Mouse (Mus musculus): Measurements from ENCODE around the gene Prdx6b. TPM values are rescaled to one million over a fixed set of nuclear protein-coding genes. Genes with fewer than 3 reads are reported as not detected.

The Prdx6b gene
- polyA plus RNA-seq, 1 experiment from 2014 or later: not detected

DNA sequence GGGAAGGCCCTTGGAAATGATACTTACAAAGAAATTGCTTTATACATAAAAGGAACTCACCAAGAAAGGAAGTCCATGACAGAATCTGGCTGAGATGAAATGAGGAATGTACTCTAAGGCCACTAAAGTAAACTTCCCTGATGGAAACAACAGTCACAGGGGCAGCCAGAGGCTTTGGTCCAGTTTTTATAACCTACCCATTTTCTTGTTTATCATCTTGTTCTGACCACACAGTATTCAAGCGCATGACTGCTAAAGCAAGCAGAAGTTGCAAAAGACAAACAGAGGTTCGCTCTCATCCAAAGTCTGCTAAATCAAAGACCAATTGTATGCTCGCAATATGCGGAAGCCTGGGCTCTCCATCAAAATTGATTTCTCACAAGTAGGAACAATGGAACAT is 8.5 kb downstream of the Prdx6b start:
- WGBS (ENCODE audit: insufficient replicate concordance): 77% methylated on average over 4 of the region's 4 CpGs
- H3K4me3 ChIP-seq: no peak overlapping the region

GRCm38 (mm10) chr2:80303957-80304356 is 11.7 kb downstream of the Prdx6b start:
- Histone ChIP-seq H3K9me3 (replicated peaks) (no peaks in the 10 kb centered on the region), H3K27me3 (replicated peaks) (no peaks in the 10 kb centered on the region), H3K9ac (no peak overlapping the region), H3K27ac (no peak overlapping the region), H3K4me3 (no peak overlapping the region), H3K36me3 (no peaks in the 10 kb centered on the region), H3K4me1 (no peaks in the 10 kb centered on the region), H3K4me2 (no peak overlapping the region)
- no peak for ATAC-seq
- WGBS (ENCODE audit: insufficient replicate concordance): 75% methylated on average over 2 of the region's 2 CpGs

More for the DNA sequence above, 8.5 kb downstream of the Prdx6b start:
- Histone ChIP-seq H3K36me3 (no peaks in the 10 kb centered on the region), H3K4me2 (no peak overlapping the region), H3K27me3 (replicated peaks) (no peaks in the 10 kb centered on the region), H3K4me1 (no peaks in the 10 kb centered on the region), H3K9me3 (replicated peaks) (no peaks in the 10 kb centered on the region), H3K27ac (no peak overlapping the region), H3K9ac (no peak overlapping the region)
- no peak for ATAC-seq

- no peaks in the 10 kb centered on the region for H3K4me1 ChIP-seq
- H3K36me3 ChIP-seq: no peaks in the 10 kb centered on the region
- WGBS (ENCODE audit: insufficient replicate concordance): 65% methylated on average over 3 of the region's 3 CpGs
- H3K9me3 ChIP-seq (replicated peaks): no peaks in the 10 kb centered on the region
- no peak overlapping the region for H3K27ac ChIP-seq
- ATAC-seq: no peak
- H3K27me3 ChIP-seq (replicated peaks): 0 out of 2 replicates have a peak, but pooled peaks cover 8% of the 10 kb centered on the region
- H3K9ac ChIP-seq: no peak overlapping the region
- no peak overlapping the region for H3K4me3 ChIP-seq
- no peak overlapping the region for H3K4me2 ChIP-seq
Observed at GRCm38 (mm10) chr2:80307701-80308100, 15.4 kb downstream of the Prdx6b start.

DNA sequence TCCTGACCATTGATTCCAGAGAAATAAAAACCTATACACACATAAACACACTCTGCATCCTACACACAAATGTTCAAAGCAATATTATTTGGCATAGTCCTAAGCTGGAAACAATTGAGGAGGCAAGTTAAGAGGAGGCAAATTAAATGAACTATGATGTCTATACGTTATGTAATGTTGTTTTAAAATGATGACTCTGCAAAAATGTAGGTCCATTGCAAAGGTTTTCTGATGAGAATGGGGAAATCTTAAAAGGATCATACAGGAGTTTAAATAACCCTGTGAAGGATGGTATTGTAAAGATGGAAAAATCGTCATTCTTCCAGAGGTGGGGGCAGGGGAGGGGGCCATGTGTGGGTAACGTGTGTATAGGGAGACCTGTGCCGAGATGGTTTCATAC is 17.5 kb downstream of the Prdx6b start:
- Histone ChIP-seq H3K9me3 (replicated peaks) (no peaks in the 10 kb centered on the region), H3K4me3 (no peak overlapping the region), H3K36me3 (no peaks in the 10 kb centered on the region), H3K4me2 (no peak overlapping the region), H3K27ac (no peak overlapping the region), H3K4me1 (peaks cover 2% of the 10 kb centered on the region), H3K27me3 (replicated peaks) (0 out of 2 replicates have a peak, but pooled peaks cover 8% of the 10 kb centered on the region), H3K9ac (no peak overlapping the region)
- WGBS (ENCODE audit: insufficient replicate concordance): 70% methylated on average over 4 of the region's 4 CpGs
- no peak for ATAC-seq

DNA sequence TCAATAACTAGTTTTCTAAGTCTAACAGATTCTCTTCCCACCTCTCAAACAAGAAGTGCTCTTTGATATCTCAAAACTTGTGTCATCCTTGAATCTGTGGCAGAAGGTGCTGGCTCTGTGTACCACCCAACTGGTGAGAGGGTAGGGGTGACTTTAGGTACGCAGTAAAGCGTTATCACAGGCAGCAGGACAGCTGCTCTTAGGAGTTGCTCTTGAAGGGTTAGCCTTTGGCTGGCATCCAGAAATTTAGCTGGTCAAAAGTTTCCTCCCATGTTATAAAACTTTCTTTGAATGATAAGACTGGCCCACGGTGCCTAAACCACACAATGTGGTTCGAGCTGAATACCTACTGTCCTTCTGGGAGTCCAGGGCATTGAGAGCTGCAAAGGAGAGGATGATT is 18.5 kb downstream of the Prdx6b start:
- Histone ChIP-seq H3K9me3 (replicated peaks) (no peaks in the 10 kb centered on the region), H3K4me3 (no peak overlapping the region), H3K4me2 (no peak overlapping the region), H3K9ac (no peak overlapping the region), H3K27ac (no peak overlapping the region), H3K4me1 (peaks cover 5% of the 10 kb centered on the region), H3K36me3 (no peaks in the 10 kb centered on the region), H3K27me3 (replicated peaks) (0 out of 2 replicates have a peak, but pooled peaks cover 8% of the 10 kb centered on the region)
- no peak for ATAC-seq
- 46% methylated on average over 4 of the region's 4 CpGs for WGBS (ENCODE audit: insufficient replicate concordance)

DNA sequence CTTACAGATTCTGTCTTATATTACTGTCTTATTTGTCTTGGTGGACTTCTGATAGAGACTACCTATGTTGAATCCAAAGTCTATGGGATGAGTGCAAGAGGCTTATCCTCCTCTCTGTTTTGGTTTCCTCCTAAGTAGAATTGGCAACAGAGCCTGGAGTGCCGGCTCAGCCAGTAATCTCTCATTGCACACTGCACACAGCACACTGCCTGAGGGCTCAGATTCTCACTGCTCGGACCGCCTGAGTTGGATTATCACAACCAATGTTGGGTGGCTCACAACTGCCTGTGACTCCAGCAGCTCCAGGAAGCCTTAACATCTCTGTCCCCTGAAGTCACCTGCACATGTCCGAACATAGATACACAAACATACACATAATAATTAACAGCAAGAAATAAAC is 19.1 kb downstream of the Prdx6b start:
- Histone ChIP-seq H3K27ac (no peak overlapping the region), H3K27me3 (replicated peaks) (0 out of 2 replicates have a peak, but pooled peaks cover 8% of the 10 kb centered on the region), H3K9me3 (replicated peaks) (no peaks in the 10 kb centered on the region), H3K4me3 (no peak overlapping the region), H3K4me1 (peaks cover 10% of the 10 kb centered on the region), H3K4me2 (no peak overlapping the region), H3K9ac (no peak overlapping the region), H3K36me3 (no peaks in the 10 kb centered on the region)
- WGBS (ENCODE audit: insufficient replicate concordance): 52% methylated on average over 4 of the region's 4 CpGs
- no peak for ATAC-seq

DNA sequence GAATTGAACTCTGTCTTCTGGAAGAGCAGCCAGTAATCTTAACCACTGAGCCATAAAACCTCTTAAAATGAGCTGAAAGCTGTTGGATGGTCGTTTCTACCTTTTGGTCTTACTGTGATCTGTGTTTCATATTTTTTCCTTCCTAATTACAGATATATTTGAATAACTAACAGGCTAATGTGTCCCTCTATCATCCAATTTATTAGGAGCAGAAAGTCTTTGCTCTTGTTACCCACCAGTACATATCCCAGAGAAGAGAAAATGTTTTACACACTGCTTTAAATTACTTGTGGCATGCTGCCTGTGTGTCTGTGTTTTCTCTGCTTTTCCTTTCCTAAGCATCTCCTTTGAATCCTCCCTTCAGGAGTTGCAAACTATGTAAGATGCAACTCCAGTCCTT is 21.9 kb downstream of the Prdx6b start:
- H3K9ac ChIP-seq: no peak overlapping the region
- no peaks in the 10 kb centered on the region for H3K9me3 ChIP-seq (replicated peaks)
- H3K4me1 ChIP-seq: peaks cover 17% of the 10 kb centered on the region
- no peak overlapping the region for H3K4me2 ChIP-seq
- H3K27ac ChIP-seq: no peak overlapping the region
- peaks cover 16% of the 10 kb centered on the region for H3K36me3 ChIP-seq
- H3K4me3 ChIP-seq: no peak overlapping the region
- 0 out of 2 replicates have a peak, but pooled peaks cover 8% of the 10 kb centered on the region for H3K27me3 ChIP-seq (replicated peaks)
- no peak for ATAC-seq
- 45% methylated on average over 1 of the region's 1 CpGs for WGBS (ENCODE audit: insufficient replicate concordance)

- Histone ChIP-seq H3K36me3 (peaks cover 20% of the 10 kb centered on the region), H3K9me3 (replicated peaks) (no peaks in the 10 kb centered on the region), H3K27me3 (replicated peaks) (0 out of 2 replicates have a peak, but pooled peaks cover 8% of the 10 kb centered on the region), H3K4me2 (peak overlapping the region; percentile 86), H3K4me3 (peak overlapping the region; percentile 85), H3K9ac (peak overlapping the region; percentile 86), H3K4me1 (peaks cover 17% of the 10 kb centered on the region), H3K27ac (peak overlapping the region; percentile 96)
- 44% methylated on average over 7 of the region's 7 CpGs for WGBS (ENCODE audit: insufficient replicate concordance)
- no peak for ATAC-seq
Observed at GRCm38 (mm10) chr2:80314854-80315241, 22.6 kb downstream of the Prdx6b start.

DNA sequence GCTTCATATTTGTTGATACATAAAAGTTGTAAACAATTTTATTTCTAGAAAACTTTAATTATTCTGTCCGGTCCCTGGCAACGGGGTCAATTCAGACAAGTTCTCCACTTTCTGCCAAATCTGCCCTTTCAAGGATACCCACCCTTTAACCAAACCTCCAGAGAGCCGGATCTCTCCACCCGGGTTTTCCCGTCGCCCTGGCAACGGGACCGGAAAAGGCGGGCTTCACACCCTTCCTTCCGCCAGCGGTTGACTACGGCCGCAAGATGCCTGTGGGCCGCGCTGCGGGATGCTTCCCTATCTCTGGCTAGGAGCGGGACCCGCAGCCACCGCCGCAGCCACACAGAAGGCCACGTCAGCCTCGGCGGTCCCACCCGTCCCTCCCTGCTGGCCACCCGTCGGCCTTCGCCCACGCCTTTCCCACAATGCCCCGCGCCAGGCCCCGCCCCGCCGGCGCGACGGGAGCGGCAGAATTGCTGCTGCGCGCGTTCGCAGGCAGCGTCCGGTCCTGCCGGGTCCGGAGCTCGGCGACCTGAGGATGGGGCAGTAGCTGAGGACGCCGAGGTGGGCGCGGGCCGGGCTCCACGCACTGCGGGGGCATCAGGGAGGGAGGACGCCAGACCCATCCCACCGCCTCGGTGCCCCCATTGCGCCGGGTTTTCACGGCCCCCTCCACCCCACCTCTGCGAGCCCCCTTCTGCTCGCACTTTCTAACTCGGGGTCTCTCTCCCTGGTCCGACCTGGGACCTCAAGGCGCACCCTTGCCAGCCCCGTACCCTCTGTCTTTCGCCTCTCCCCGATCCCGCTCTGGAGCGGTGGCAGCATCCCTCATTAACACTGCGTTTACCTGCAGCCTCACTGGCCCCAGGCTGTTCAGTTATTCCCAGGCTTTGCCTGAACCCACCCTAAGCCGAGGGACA is 23.2 kb downstream of the Prdx6b start, which contains the start of gene Dnajc10:
Gene Dnajc10, plus strand, starts transcription at position 225 of the 920 bp plus-strand sequence.
- no peaks in the 10 kb centered on the region for H3K9me3 ChIP-seq (replicated peaks)
- WGBS (ENCODE audit: insufficient replicate concordance): under 1% methylated on average over 71 of the region's 72 CpGs
- H3K27ac ChIP-seq: peak within 1 kb of the TSS; percentile 96
- peak within 1 kb of the TSS; percentile 86 for H3K9ac ChIP-seq
- H3K36me3 ChIP-seq: peaks cover 23% of the 10 kb centered on the region
- H3K27me3 ChIP-seq (replicated peaks): 0 out of 2 replicates have a peak, but pooled peaks cover 8% of the 10 kb centered on the region
- H3K4me1 ChIP-seq: peaks cover 17% of the 10 kb centered on the region
- H3K4me2 ChIP-seq: peak within 1 kb of the TSS; percentile 86
- peak; percentile 96 for ATAC-seq
- H3K4me3 ChIP-seq: peak within 1 kb of the TSS; percentile 85

- no peak for ATAC-seq
- H3K4me2 ChIP-seq: no peak overlapping the region
- H3K9ac ChIP-seq: no peak overlapping the region
- no peak overlapping the region for H3K4me3 ChIP-seq
- WGBS (ENCODE audit: insufficient replicate concordance): 84% methylated on average over 4 of the region's 4 CpGs
- H3K9me3 ChIP-seq (replicated peaks): no peaks in the 10 kb centered on the region
- no peak overlapping the region for H3K27ac ChIP-seq
- peaks cover 66% of the 10 kb centered on the region for H3K36me3 ChIP-seq
- no peaks in the 10 kb centered on the region for H3K4me1 ChIP-seq
- H3K27me3 ChIP-seq (replicated peaks): no peaks in the 10 kb centered on the region
Observed at GRCm38 (mm10) chr2:80322878-80323277, 30.6 kb downstream of the Prdx6b start.

- peaks cover 66% of the 10 kb centered on the region for H3K36me3 ChIP-seq
Observed at GRCm38 (mm10) chr2:80325779-80326178, 33.5 kb downstream of the Prdx6b start.

GRCm38 (mm10) chr2:80327272-80327671 is 35.0 kb downstream of the Prdx6b start:
- WGBS (ENCODE audit: insufficient replicate concordance): 77% methylated on average over 6 of the region's 6 CpGs

More at GRCm38 (mm10) chr2:80325779-80326178, 33.5 kb downstream of the Prdx6b start:
- no peak for ATAC-seq
- 87% methylated on average over 2 of the region's 2 CpGs for WGBS (ENCODE audit: insufficient replicate concordance)
- no peak overlapping the region for H3K4me2 ChIP-seq
- H3K4me3 ChIP-seq: no peak overlapping the region
- H3K27ac ChIP-seq: no peak overlapping the region
- no peaks in the 10 kb centered on the region for H3K9me3 ChIP-seq (replicated peaks)
- no peak overlapping the region for H3K9ac ChIP-seq
- H3K27me3 ChIP-seq (replicated peaks): no peaks in the 10 kb centered on the region
- no peaks in the 10 kb centered on the region for H3K4me1 ChIP-seq

More at GRCm38 (mm10) chr2:80327272-80327671, 35.0 kb downstream of the Prdx6b start:
- Histone ChIP-seq H3K4me1 (no peaks in the 10 kb centered on the region), H3K4me3 (no peak overlapping the region), H3K27me3 (replicated peaks) (no peaks in the 10 kb centered on the region), H3K4me2 (no peak overlapping the region), H3K36me3 (peaks cover 61% of the 10 kb centered on the region), H3K27ac (no peak overlapping the region), H3K9ac (no peak overlapping the region), H3K9me3 (replicated peaks) (no peaks in the 10 kb centered on the region)
- ATAC-seq: no peak
